Mouse (Mus musculus): ENCODE measurements around the gene Rab15. TPM values are rescaled to one million over a fixed set of nuclear protein-coding genes. Genes with fewer than 3 reads are reported as not detected.

Rab15 gene
- polyA plus RNA-seq (2014; fragmentation: Illumina TruSeq; extraction: RNeasy Lipid Tissue Mini Kit (QIAGEN cat#74804); ENCODE audit: low read depth, low replicate concordance): 10.1 TPM

GRCm38 (mm10) chr12:76822651-76823041, at the start of gene Rab15:
Gene Rab15, minus strand, starts transcription at chr12:76822908.

GRCm38 (mm10) chr12:76795350-76795749, 27.4 kb downstream of the Rab15 start, which contains the start of gene Gpx2:
Gene Gpx2, minus strand, starts transcription at chr12:76795554.

GRCm38 (mm10) chr12:76765354-76765851, 57.3 kb downstream of the Rab15 start, which contains the start of the genes Churc1 and Fntb:
Gene Churc1, plus strand, starts transcription at chr12:76765538.
Gene Fntb, plus strand, starts transcription at chr12:76765589.

Other genes with a start within 250 kb of the Rab15 start
- 4.2 TPM for gene Sptb, start 112.4 kb downstream of the Rab15 start, polyA plus RNA-seq (2014; fragmentation: Illumina TruSeq; extraction: RNeasy Lipid Tissue Mini Kit (QIAGEN cat#74804); ENCODE audit: low read depth, low replicate concordance)
- gene Churc1, start 57.4 kb downstream of the Rab15 start, polyA plus RNA-seq (2014; fragmentation: Illumina TruSeq; extraction: RNeasy Lipid Tissue Mini Kit (QIAGEN cat#74804); ENCODE audit: low read depth, low replicate concordance): 99.5 TPM
- 14.2 TPM for gene Fntb, start 57.3 kb downstream of the Rab15 start, polyA plus RNA-seq (2014; fragmentation: Illumina TruSeq; extraction: RNeasy Lipid Tissue Mini Kit (QIAGEN cat#74804); ENCODE audit: low read depth, low replicate concordance)
- gene Gpx2, start 27.4 kb downstream of the Rab15 start, polyA plus RNA-seq (2014; fragmentation: Illumina TruSeq; extraction: RNeasy Lipid Tissue Mini Kit (QIAGEN cat#74804); ENCODE audit: low read depth, low replicate concordance): 0.32 TPM
- gene Max, start 139.3 kb upstream of the Rab15 start, polyA plus RNA-seq (2014; fragmentation: Illumina TruSeq; extraction: RNeasy Lipid Tissue Mini Kit (QIAGEN cat#74804); ENCODE audit: low read depth, low replicate concordance): 61.0 TPM